In genomic region chr11:8557006-8557405, GRCm38 (mm10) we compare ENCODE assay signal across 8 mouse cellular contexts.
DNase-seq lines count a peak whose midpoint lies in the region; ATAC-seq lines count a peak whose summit lies in the region.

No protein-coding gene starts in this region.

- no peak overlapping the region for H3K4me3 ChIP-seq in hindbrain, embryonic 10.5 days
- no peak overlapping the region for H3K4me3 ChIP-seq in liver, embryonic 16.5 days (ENCODE audit: low read depth, low read length)
- H3K4me3 ChIP-seq in neural tube, embryonic 13.5 days, result no peak overlapping the region

- H3K36me3 ChIP-seq in hindbrain, embryonic 10.5 days, result no peaks in the 10 kb centered on the region
- no peaks in the 10 kb centered on the region for H3K36me3 ChIP-seq in liver, embryonic 16.5 days (ENCODE audit: control insufficient read depth, insufficient read depth)
- no peaks in the 10 kb centered on the region for H3K36me3 ChIP-seq in neural tube, embryonic 13.5 days

- no peak overlapping the region for H3K9ac ChIP-seq in liver, embryonic 16.5 days (ENCODE audit: low read depth, low read length)
- 0 out of 2 replicates have a peak overlapping the region, but pooled peaks have one; percentile 0 for H3K9ac ChIP-seq in neural tube, embryonic 13.5 days

- H3K4me1 ChIP-seq in hindbrain, embryonic 10.5 days (replicated peaks), result peaks cover 22% of the 10 kb centered on the region
- H3K4me1 ChIP-seq in liver, embryonic 16.5 days (ENCODE audit: control insufficient read depth, low read depth, low read length), result no peaks in the 10 kb centered on the region
- H3K4me1 ChIP-seq in neural tube, embryonic 13.5 days (replicated peaks), result peaks cover 14% of the 10 kb centered on the region

- ATAC-seq in cerebellum, adult (ENCODE audit: insufficient number of reproducible peaks, low FRiP score, low TSS enrichment), result no peak
- ATAC-seq in liver, embryonic 16.5 days (ENCODE audit: low read depth), result peak; percentile 37; the same call in 1 of the 2 replicates
- peak; percentile 58 for ATAC-seq in neural tube, embryonic 13.5 days (ENCODE audit: low read depth)

- H3K4me2 ChIP-seq in liver, embryonic 16.5 days (ENCODE audit: low read depth, low read length), result no peak overlapping the region; the same call in 1 of the 2 replicates
- H3K4me2 ChIP-seq in neural tube, embryonic 13.5 days, result no peak overlapping the region

- H3K27me3 ChIP-seq in hindbrain, embryonic 10.5 days (ENCODE audit: insufficient read depth, poor library complexity, severe bottlenecking), result no peaks in the 10 kb centered on the region
- H3K27me3 ChIP-seq in liver, embryonic 16.5 days (ENCODE audit: control insufficient read depth, insufficient read depth, low read depth, low read length), result no peaks in the 10 kb centered on the region
- H3K27me3 ChIP-seq in neural tube, embryonic 13.5 days, result no peaks in the 10 kb centered on the region

- H3K27ac ChIP-seq in hindbrain, embryonic 10.5 days, result peak overlapping the region; percentile 73
- no peak overlapping the region for H3K27ac ChIP-seq in liver, embryonic 16.5 days (ENCODE audit: low read length)
- H3K27ac ChIP-seq in neural tube, embryonic 13.5 days (replicated peaks), result no peak overlapping the region

- peak; percentile 82 to 85 for DNase-seq in cerebellum, postnatal 10 days
- peak; percentile 13 for DNase-seq in spleen, postnatal 36 days (ENCODE audit: low spot score in 2 of 2)
- no peak for DNase-seq in spleen, postnatal 4 days (ENCODE audit: low spot score in 2 of 2)
- DNase-seq in hindbrain, embryonic 10.5 days (ENCODE audit: low spot score), result peak; percentile 52
- no peak for DNase-seq in T-cell, adult 2 months (ENCODE audit: low spot score)

- H3K9me3 ChIP-seq in hindbrain, embryonic 10.5 days, result no peaks in the 10 kb centered on the region
- no peaks in the 10 kb centered on the region for H3K9me3 ChIP-seq in liver, embryonic 16.5 days (replicated peaks; ENCODE audit: control insufficient read depth, low read length)
- no peaks in the 10 kb centered on the region for H3K9me3 ChIP-seq in neural tube, embryonic 13.5 days

- 32% methylated on average over 9 of the region's 9 CpGs for WGBS in hindbrain, embryonic 10.5 days
- WGBS in liver, embryonic 16.5 days (ENCODE audit: insufficient replicate concordance), result 9% methylated on average over 9 of the region's 9 CpGs
- WGBS in neural tube, embryonic 13.5 days, result 32% methylated on average over 9 of the region's 9 CpGs

Comparison
In these comparisons a context has a peak if more than half of its experiments do, and no peak if none do; other contexts are left out.
1. DNase-seq: peak in cerebellum, postnatal 10 days (2 of 2), spleen, postnatal 36 days (2 of 2) and hindbrain, embryonic 10.5 days (single experiment); none in spleen, postnatal 4 days (0 of 2) and T-cell, adult 2 months (single experiment).